22 mouse cellular contexts compared by ENCODE assay signal in the genomic region with DNA sequence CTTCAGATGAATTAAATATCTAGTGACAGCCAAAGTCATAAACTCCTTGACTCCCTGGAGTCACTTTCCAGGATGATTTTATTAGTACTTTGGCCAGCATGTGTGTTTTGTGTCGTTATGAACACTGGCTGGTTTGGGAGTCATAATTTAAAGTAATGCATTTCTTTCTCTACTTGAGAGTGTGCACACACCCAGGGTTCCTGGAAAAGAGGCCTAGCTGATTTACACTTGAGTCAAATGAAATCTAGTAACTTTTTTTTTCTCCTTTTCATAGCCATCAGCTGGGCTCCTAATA. TPM values are rescaled to one million over a fixed set of nuclear protein-coding genes. Genes with fewer than 3 reads are reported as not detected.
DNase-seq lines count a peak whose midpoint lies in the region; ATAC-seq and TF ChIP-seq lines count a peak whose summit lies in the region.
"Had no signal": no experiment of that assay in that cellular context is flagged by ENCODE, and none has a peak within 500 bp of the region (broad histone marks: within the 10 kb centered on the region; RNA-seq: fewer than 3 reads in every experiment).

No protein-coding gene starts in this region.

- 16% methylated on average over 1 of the region's 1 CpGs for WGBS in kidney, postnatal 0 days
- 16% methylated on average over 1 of the region's 1 CpGs for WGBS in limb, embryonic 13.5 days
- WGBS in limb, embryonic 10.5 days, result 61% methylated on average over 1 of the region's 1 CpGs
- 7% methylated on average over 1 of the region's 1 CpGs for WGBS in limb, embryonic 14.5 days
- 20% methylated on average over 1 of the region's 1 CpGs for WGBS in limb, embryonic 15.5 days

- no peaks in the 10 kb centered on the region for H3K36me3 ChIP-seq in kidney, postnatal 0 days (ENCODE audit: insufficient read depth, low read length)
- no peaks in the 10 kb centered on the region for H3K36me3 ChIP-seq in limb, embryonic 13.5 days
- no peaks in the 10 kb centered on the region for H3K36me3 ChIP-seq in limb, embryonic 10.5 days
- H3K36me3 ChIP-seq in limb, embryonic 14.5 days (ENCODE audit: control insufficient read depth, insufficient read depth, low read length), result no peaks in the 10 kb centered on the region
- H3K36me3 ChIP-seq in limb, embryonic 15.5 days, result no peaks in the 10 kb centered on the region
- H3K36me3 ChIP-seq: embryonic facial prominence, embryonic 10.5 days; embryonic facial prominence, embryonic 12.5 days; forebrain, embryonic 15.5 days had no signal

- no peaks in the 10 kb centered on the region for H3K9me3 ChIP-seq in kidney, postnatal 0 days (replicated peaks; ENCODE audit: low read length)
- peaks cover 5% of the 10 kb centered on the region; the same call in 1 of the 2 replicates for H3K9me3 ChIP-seq in limb, embryonic 13.5 days
- H3K9me3 ChIP-seq in limb, embryonic 10.5 days (replicated peaks), result no peaks in the 10 kb centered on the region
- H3K9me3 ChIP-seq in limb, embryonic 14.5 days (ENCODE audit: control insufficient read depth, low read length), result peaks cover 3% of the 10 kb centered on the region; the same call in 1 of the 2 replicates
- H3K9me3 ChIP-seq in limb, embryonic 15.5 days, result no peaks in the 10 kb centered on the region
- H3K9me3 ChIP-seq: embryonic facial prominence, embryonic 12.5 days; forebrain, embryonic 13.5 days; forebrain, embryonic 15.5 days had no signal

- peak; percentile 84 for DNase-seq in kidney, postnatal 0 days (ENCODE audit: low spot score)
- no peak for DNase-seq in kidney, adult 8-10 months
- no peak for DNase-seq in limb, embryonic 10.5 days (ENCODE audit: low spot score)
- DNase-seq in limb, embryonic 14.5 days (ENCODE audit: low spot score), result peak; percentile 61
- DNase-seq in ovary, postnatal 36 days (ENCODE audit: low spot score), result no peak
- no peak for DNase-seq in cerebellum, postnatal 4 days (ENCODE audit: low spot score in 2 of 2)
- DNase-seq: adrenal gland, adult 2 months; adrenal gland, postnatal 10 days; adrenal gland, postnatal 25 days; cerebellum, adult 11 months; cerebellum, adult 18-20 months; cerebellum, adult 8-10 months; cerebellum, adult 9-11 months; cerebellum, postnatal 14 days; cerebellum, postnatal 36 days had no signal

- no peak overlapping the region for H3K27ac ChIP-seq in kidney, postnatal 0 days
- no peak overlapping the region for H3K27ac ChIP-seq in limb, embryonic 13.5 days
- no peak overlapping the region for H3K27ac ChIP-seq in limb, embryonic 10.5 days
- no peak overlapping the region for H3K27ac ChIP-seq in limb, embryonic 14.5 days (replicated peaks; ENCODE audit: low read depth, low read length)
- H3K27ac ChIP-seq in limb, embryonic 15.5 days, result no peak overlapping the region
- H3K27ac ChIP-seq: embryonic facial prominence, embryonic 10.5 days; embryonic facial prominence, embryonic 12.5 days; forebrain, embryonic 13.5 days; forebrain, embryonic 15.5 days had no signal

- no peak overlapping the region for H3K4me3 ChIP-seq in kidney, postnatal 0 days (replicated peaks; ENCODE audit: low read depth, low read length)
- no peak overlapping the region for H3K4me3 ChIP-seq in limb, embryonic 13.5 days
- no peak overlapping the region for H3K4me3 ChIP-seq in limb, embryonic 10.5 days
- no peak overlapping the region for H3K4me3 ChIP-seq in limb, embryonic 14.5 days (replicated peaks; ENCODE audit: low read length)
- H3K4me3 ChIP-seq in limb, embryonic 15.5 days, result no peak overlapping the region
- H3K4me3 ChIP-seq: embryonic facial prominence, embryonic 10.5 days; embryonic facial prominence, embryonic 12.5 days; forebrain, embryonic 13.5 days; forebrain, embryonic 15.5 days had no signal

- TF ChIP-seq CTCF in kidney, postnatal 0 days (IDR thresholded peaks at IDR 0.05; ENCODE audit: low read depth), result no peak

- H3K9ac ChIP-seq in kidney, postnatal 0 days (ENCODE audit: low read depth, low read length), result no peak overlapping the region
- no peak overlapping the region for H3K9ac ChIP-seq in limb, embryonic 13.5 days
- H3K9ac ChIP-seq in limb, embryonic 14.5 days (ENCODE audit: low read depth, low read length, severe bottlenecking), result no peak overlapping the region
- no peak overlapping the region for H3K9ac ChIP-seq in limb, embryonic 15.5 days
- H3K9ac ChIP-seq: embryonic facial prominence, embryonic 12.5 days; forebrain, embryonic 13.5 days; forebrain, embryonic 15.5 days had no signal

- H3K4me1 ChIP-seq in kidney, postnatal 0 days (replicated peaks; ENCODE audit: insufficient read depth, low read length), result no peaks in the 10 kb centered on the region
- H3K4me1 ChIP-seq in limb, embryonic 13.5 days, result peaks cover 12% of the 10 kb centered on the region
- H3K4me1 ChIP-seq in limb, embryonic 10.5 days, result 0 out of 2 replicates have a peak, but pooled peaks cover 9% of the 10 kb centered on the region
- H3K4me1 ChIP-seq in limb, embryonic 14.5 days (ENCODE audit: control insufficient read depth, insufficient read depth, low read length), result peaks cover 12% of the 10 kb centered on the region; the same call in 1 of the 2 replicates
- H3K4me1 ChIP-seq in limb, embryonic 15.5 days, result peaks cover 8% of the 10 kb centered on the region; the same call in 1 of the 2 replicates
- H3K4me1 ChIP-seq: embryonic facial prominence, embryonic 10.5 days; embryonic facial prominence, embryonic 12.5 days; forebrain, embryonic 13.5 days; forebrain, embryonic 15.5 days had no signal

- no peak overlapping the region for H3K4me2 ChIP-seq in kidney, postnatal 0 days (ENCODE audit: low read length)
- no peak overlapping the region for H3K4me2 ChIP-seq in limb, embryonic 13.5 days (replicated peaks)
- no peak overlapping the region for H3K4me2 ChIP-seq in limb, embryonic 14.5 days (replicated peaks; ENCODE audit: low read depth, low read length, severe bottlenecking)
- no peak overlapping the region for H3K4me2 ChIP-seq in limb, embryonic 15.5 days
- H3K4me2 ChIP-seq: embryonic facial prominence, embryonic 12.5 days; forebrain, embryonic 13.5 days; forebrain, embryonic 15.5 days had no signal

- TF ChIP-seq POLR2A in limb, embryonic 14.5 days (IDR thresholded peaks at IDR 0.05; ENCODE audit: borderline replicate concordance, extremely low read depth, insufficient read depth, insufficient read length), result no peak

- ATAC-seq in kidney, postnatal 0 days (replicated peaks; ENCODE audit: low FRiP score, low read depth), result no peak; the same call in 1 of the 2 replicates
- ATAC-seq in limb, embryonic 13.5 days (ENCODE audit: low FRiP score, low read depth), result 0 out of 2 replicates have a peak, but pooled peaks have one; percentile 57
- peak; percentile 78 for ATAC-seq in limb, embryonic 14.5 days (ENCODE audit: low FRiP score, low read depth)
- peak; percentile 64; the same call in 1 of the 2 replicates for ATAC-seq in limb, embryonic 15.5 days (ENCODE audit: insufficient number of reproducible peaks, low FRiP score, low TSS enrichment, low read depth)
- ATAC-seq: forebrain, embryonic 13.5 days; forebrain, embryonic 15.5 days had no signal

- H3K27me3 ChIP-seq in kidney, postnatal 0 days (ENCODE audit: insufficient read depth, low read length), result no peaks in the 10 kb centered on the region
- H3K27me3 ChIP-seq in limb, embryonic 13.5 days, result peaks cover 26% of the 10 kb centered on the region
- no peaks in the 10 kb centered on the region for H3K27me3 ChIP-seq in limb, embryonic 10.5 days (ENCODE audit: low read depth, poor library complexity, severe bottlenecking)
- H3K27me3 ChIP-seq in limb, embryonic 14.5 days (ENCODE audit: control insufficient read depth, insufficient read depth, low read length), result no peaks in the 10 kb centered on the region
- H3K27me3 ChIP-seq in limb, embryonic 15.5 days, result no peaks in the 10 kb centered on the region
- H3K27me3 ChIP-seq: embryonic facial prominence, embryonic 12.5 days; forebrain, embryonic 13.5 days; forebrain, embryonic 15.5 days had no signal

RNA-seq across cellular contexts. Expression of gene Mettl11b, which starts 12.2 kb away (rescaled TPM):
- 0.18 and 0.22 TPM in 2 replicates for polyA plus RNA-seq in kidney, postnatal 0 days (2015; fragmentation: Nextera tagmentation; extraction: Ambion mirVana)
- polyA plus RNA-seq in limb, embryonic 13.5 days (2015; fragmentation: Nextera tagmentation; extraction: Ambion mirVana), result 0.18 TPM in 1 of 2 replicates, not detected in the other
- polyA plus RNA-seq in limb, embryonic 10.5 days (2016; fragmentation: Nextera tagmentation; extraction: Ambion mirVana), result 0.08 TPM in 1 of 2 replicates, not detected in the other
- polyA plus RNA-seq in limb, embryonic 14.5 days (2012; rRNA removed), result 0.18 and 0.23 TPM in 2 replicates
- 0.17 and 0.36 TPM in 2 replicates for polyA plus RNA-seq in limb, embryonic 14.5 days (2014; fragmentation: Nextera tagmentation; extraction: Ambion mirVana)
- polyA plus RNA-seq in limb, embryonic 15.5 days (2015; fragmentation: Nextera tagmentation; extraction: Ambion mirVana), result 0.15 and 1.6 TPM in 2 replicates
- polyA plus RNA-seq: adrenal gland, adult 2 months; C2C12 had no signal

RNA-seq across cellular contexts. Expression of gene Kifap3, which starts 42.2 kb away (rescaled TPM):
- 23.6 and 23.7 TPM in 2 replicates for polyA plus RNA-seq in kidney, postnatal 0 days (2015; fragmentation: Nextera tagmentation; extraction: Ambion mirVana)
- polyA plus RNA-seq in limb, embryonic 13.5 days (2015; fragmentation: Nextera tagmentation; extraction: Ambion mirVana), result 50.0 and 50.6 TPM in 2 replicates
- 28.0 and 39.7 TPM in 2 replicates for polyA plus RNA-seq in limb, embryonic 10.5 days (2016; fragmentation: Nextera tagmentation; extraction: Ambion mirVana)
- polyA plus RNA-seq in limb, embryonic 14.5 days (2012; rRNA removed), result 24.9 and 28.2 TPM in 2 replicates
- polyA plus RNA-seq in limb, embryonic 14.5 days (2014; fragmentation: Nextera tagmentation; extraction: Ambion mirVana), result 46.3 and 54.1 TPM in 2 replicates
- polyA plus RNA-seq in limb, embryonic 15.5 days (2015; fragmentation: Nextera tagmentation; extraction: Ambion mirVana), result 35.8 and 37.5 TPM in 2 replicates

Comparison
In these comparisons a context has a peak if more than half of its experiments do, and no peak if none do; other contexts are left out.
1. DNase-seq: peak in kidney, postnatal 0 days (single experiment) and limb, embryonic 14.5 days (single experiment); none in kidney, adult 8-10 months (0 of 2), limb, embryonic 10.5 days (single experiment), ovary, postnatal 36 days (single experiment) and cerebellum, postnatal 4 days (0 of 2).